Mouse (Mus musculus): ENCODE measurements at regions not wholly inside any gene's neighbourhood (a gene's known extent, or its start where the extent isn't known, plus 50 kb on each side); places are given as distances from the start of the nearest gene placed in this dataset.

DNA sequence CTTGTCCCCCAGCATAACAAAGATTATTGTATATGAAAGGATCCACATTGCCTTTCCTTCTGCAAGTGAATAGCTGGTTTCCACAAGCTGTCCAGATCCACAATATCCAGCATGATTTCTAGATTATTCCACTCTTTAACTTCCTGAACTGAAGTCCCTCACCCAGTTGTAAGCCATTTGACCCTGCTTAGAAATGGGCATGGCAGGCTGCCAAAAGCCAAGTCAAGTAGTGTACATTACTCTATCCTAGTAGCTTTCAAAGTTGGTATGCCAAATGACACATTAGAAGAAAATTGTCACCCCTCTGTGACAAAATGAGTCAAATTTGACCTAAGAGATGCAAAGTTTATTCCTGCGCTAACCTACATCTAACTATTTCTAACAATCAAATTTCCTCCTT is 300.6 kb downstream of the Pcsk1 start:
- TF ChIP-seq POLR2A (IDR thresholded peaks at IDR 0.05; ENCODE audit: low read depth, low read length) (no peak), CTCF (IDR thresholded peaks at IDR 0.05; ENCODE audit: extremely low read depth, insufficient read length, insufficient replicate concordance, low read depth, low read length) (no peak)

Measured in small intestine, adult 2 months (tissue).